Mouse (Mus musculus) cerebellum, adult 2 months (tissue): ENCODE measurements at regions not wholly inside any gene's neighbourhood (a gene's known extent, or its start where the extent isn't known, plus 50 kb on each side); places are given as distances from the start of the nearest gene placed in this dataset.

Experiments
- DNase-seq, 2 experiments: peaks; one replicate each; pipeline ENCODE4 v3.0.0; 2021
- H3K27ac ChIP-seq: fragments of 200-500 bp; 2 replicates; pipeline ENCODE4 v1.5.1; 2012; ENCODE audit warnings: low read length, control low read depth, inconsistent platforms; ENCODE audit not compliant: insufficient read depth
- H3K27me3 ChIP-seq: fragments of 200-500 bp; 2 replicates; pipeline ENCODE4 v1.6.1; 2012; ENCODE audit warnings: inconsistent platforms, mild to moderate bottlenecking, low read length, moderate library complexity; ENCODE audit not compliant: control insufficient read depth, insufficient read depth
- H3K4me1 ChIP-seq: fragments of 200-500 bp; 2 replicates; pipeline ENCODE4 v1.6.1; 2011; ENCODE audit warnings: low read length; ENCODE audit not compliant: control insufficient read depth, insufficient read depth
- H3K4me3 ChIP-seq: fragments of 200-500 bp; replicated peaks from 2 replicates; pipeline ENCODE3; 2011; ENCODE audit warnings: mild to moderate bottlenecking, low read depth, low read length, control low read depth; ENCODE audit not compliant: insufficient read depth
- CTCF ChIP-seq: fragments of 200-500 bp; IDR thresholded peaks from 2 replicates; pipeline ENCODE4 v1.5.1; 2011; ENCODE audit warnings: low read depth, mild to moderate bottlenecking, control low read depth, low read length, moderate library complexity, borderline replicate concordance; ENCODE audit not compliant: insufficient read depth
- POLR2A ChIP-seq: fragments of 200-500 bp; IDR thresholded peaks from 2 replicates; pipeline ENCODE4 v1.6.1; 2011; ENCODE audit warnings: low read length, control low read depth, borderline replicate concordance; ENCODE audit not compliant: insufficient read depth
- WGBS: fragments of 180-500 bp; shearing (Covaris S2); methylation state at CpG from one replicate; pipeline ENCODE4 v1.1.7; 2018; 5-methylcytosine and 5-hydroxymethylcytosine counted together

DNA sequence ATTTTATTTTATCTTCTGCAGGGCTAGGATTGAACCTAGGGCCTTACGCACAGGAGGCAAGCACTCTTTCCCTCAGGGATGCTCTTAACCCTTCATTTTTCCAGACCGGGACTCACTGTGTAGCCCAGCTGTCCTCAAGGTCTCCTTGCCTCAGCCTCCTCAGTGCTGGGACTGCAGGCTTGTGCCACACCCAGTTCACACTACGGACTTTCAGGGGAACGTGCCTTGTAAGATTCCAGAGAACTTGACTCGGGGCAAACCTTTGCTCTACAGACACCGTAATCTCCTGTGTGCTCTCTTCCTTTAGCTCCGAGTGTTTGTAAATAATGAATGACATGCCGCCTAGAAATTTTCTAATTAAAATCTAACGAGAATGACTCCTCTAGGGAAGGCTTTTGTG lies 68.6 kb upstream of the Rybp start:
- WGBS: 89% methylated on average over 9 of the region's 9 CpGs
- Histone ChIP-seq H3K4me3 (no peak overlapping the region), H3K27me3 (no peaks in the 10 kb centered on the region), H3K4me1 (no peaks in the 10 kb centered on the region), H3K27ac (no peak overlapping the region)
- no peak for TF ChIP-seq POLR2A
- TF ChIP-seq CTCF: no peak
- no peak for DNase-seq

DNA sequence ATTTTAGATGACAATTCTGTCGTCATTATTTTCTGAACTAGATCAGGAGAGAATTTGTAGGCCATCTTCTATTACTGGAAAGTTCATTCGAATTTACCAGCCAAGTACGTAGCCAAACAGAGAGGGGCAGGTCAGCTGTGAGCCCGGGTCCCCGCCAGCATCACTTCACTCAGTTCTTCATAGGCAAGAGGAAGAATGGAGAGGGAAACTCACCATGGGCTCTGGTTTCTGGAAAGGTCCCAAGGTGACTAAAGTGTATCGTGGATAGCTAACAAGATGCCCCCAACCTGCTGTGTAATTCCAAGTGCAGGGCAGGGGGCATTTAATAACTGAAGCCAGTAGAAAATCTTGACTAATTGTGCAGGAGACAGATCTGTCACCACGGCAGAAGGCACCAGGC lies 60.2 kb upstream of the Rybp start:
- no peak for DNase-seq
- H3K4me3 ChIP-seq: no peak overlapping the region
- H3K27ac ChIP-seq: no peak overlapping the region
- H3K27me3 ChIP-seq: no peaks in the 10 kb centered on the region; the same call in 1 of the 2 replicates
- TF ChIP-seq CTCF (no peak), POLR2A (no peak)
- no peaks in the 10 kb centered on the region for H3K4me1 ChIP-seq
- 22% methylated on average over 7 of the region's 7 CpGs for WGBS

DNA sequence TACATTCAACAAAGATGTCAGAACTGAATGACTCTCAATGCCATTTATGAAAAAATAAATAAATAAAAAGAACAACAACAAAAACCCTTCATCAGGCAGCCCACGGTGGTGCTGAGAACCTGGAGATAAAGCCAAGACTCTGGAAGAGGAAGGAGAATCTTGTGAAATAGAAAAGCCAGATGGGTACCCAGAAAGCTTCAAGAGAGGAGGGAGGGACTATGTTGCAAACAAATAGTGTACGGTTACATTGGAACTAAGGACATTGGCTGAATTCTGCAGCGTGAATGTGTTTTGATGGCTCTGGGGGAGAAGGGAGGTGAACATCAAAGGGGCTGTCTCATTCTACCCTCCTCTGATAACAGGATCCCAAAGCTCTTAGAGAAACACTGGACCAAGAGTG lies 57.8 kb upstream of the Rybp start:
- no peak overlapping the region for H3K4me3 ChIP-seq
- no peaks in the 10 kb centered on the region for H3K4me1 ChIP-seq
- no peak overlapping the region for H3K27ac ChIP-seq
- no peak for DNase-seq
- TF ChIP-seq CTCF (no peak), POLR2A (no peak)
- H3K27me3 ChIP-seq: no peaks in the 10 kb centered on the region; the same call in 1 of the 2 replicates
- 85% methylated on average over 3 of the region's 3 CpGs for WGBS

DNA sequence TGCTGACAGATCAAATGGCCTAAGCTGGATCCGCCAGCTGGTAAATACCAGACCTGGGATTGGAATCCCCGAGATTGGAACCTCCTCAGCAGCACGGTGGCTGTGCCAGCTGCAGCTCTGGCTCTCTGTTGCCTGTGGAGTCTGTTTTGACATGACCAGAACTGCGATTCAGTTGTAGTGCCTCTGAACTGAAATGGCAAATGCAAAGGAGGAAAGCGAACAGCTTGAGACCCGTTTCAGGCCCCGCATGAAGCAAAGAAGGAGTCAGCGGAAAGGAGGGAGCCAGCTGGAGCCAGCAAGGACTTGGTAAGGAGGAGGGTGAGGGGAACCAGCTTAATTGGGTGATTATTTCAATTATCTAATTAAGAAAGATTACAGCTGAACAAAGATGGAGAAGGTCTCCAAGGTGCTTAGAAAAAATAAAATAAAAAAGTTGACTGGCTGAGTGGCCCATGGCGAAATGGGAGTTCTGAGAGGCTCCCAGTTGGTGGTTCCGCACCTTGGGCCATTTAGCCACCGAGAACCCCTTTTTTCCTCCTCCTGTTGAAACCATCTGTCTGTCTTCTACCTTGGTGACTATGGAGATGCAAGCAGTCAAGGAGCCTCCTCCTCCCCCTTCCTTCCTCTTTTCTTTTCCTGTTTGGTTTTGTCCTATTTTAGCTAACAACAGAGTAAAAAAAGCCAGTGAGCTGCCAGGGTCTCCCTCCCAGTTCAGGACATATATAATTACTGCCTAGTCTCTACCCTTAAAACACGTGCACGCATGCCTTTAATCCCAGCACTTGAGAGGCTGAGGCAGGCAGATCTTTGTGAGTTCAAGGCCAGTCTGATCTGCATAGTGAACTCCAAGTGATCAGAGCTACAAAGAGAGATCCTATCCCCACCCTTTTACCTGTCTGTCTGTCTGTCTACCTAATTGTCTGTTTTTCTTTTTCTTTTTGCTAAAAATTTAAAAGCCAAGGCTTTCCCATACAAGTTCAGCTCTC lies 54.3 kb upstream of the Rybp start:
- DNase-seq: no peak
- H3K4me3 ChIP-seq: no peak overlapping the region
- H3K27ac ChIP-seq: no peak overlapping the region
- H3K27me3 ChIP-seq: no peaks in the 10 kb centered on the region; the same call in 1 of the 2 replicates
- peaks cover 3% of the 10 kb centered on the region; the same call in 1 of the 2 replicates for H3K4me1 ChIP-seq
- TF ChIP-seq POLR2A: no peak
- TF ChIP-seq CTCF: no peak
- WGBS: 48% methylated on average over 13 of the region's 13 CpGs

DNA sequence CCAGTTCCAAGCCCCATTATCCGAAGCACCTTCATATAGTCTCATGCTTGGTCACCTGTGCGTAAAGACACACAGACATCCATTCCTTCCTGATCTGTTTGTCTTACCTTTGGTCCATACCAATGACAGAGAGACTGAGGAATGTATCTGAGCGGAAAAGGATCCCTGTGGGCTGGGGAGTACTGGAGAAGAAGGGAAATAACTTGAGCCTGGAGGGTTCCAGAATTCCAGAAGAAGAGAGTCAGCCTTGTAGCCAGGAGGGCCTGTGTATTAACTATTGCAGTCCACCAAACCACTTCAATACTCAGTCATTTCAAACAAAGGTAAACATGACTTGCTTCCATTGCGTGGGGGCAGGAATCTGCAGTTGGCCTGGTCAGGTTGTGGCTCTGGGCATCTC lies 51.0 kb upstream of the Rybp start:
- no peak for DNase-seq
- H3K4me3 ChIP-seq: no peak overlapping the region
- H3K27ac ChIP-seq: no peak overlapping the region
- 98% methylated on average over 4 of the region's 4 CpGs for WGBS
- H3K4me1 ChIP-seq: peaks cover 3% of the 10 kb centered on the region; the same call in 1 of the 2 replicates
- TF ChIP-seq POLR2A (no peak), CTCF (no peak)
- H3K27me3 ChIP-seq: no peaks in the 10 kb centered on the region; the same call in 1 of the 2 replicates
